Mouse (Mus musculus): Measurements from ENCODE around the gene Tas2r119.

GRCm38 (mm10) chr15:32198076-32198475, 21.0 kb downstream of the Tas2r119 start:
- no peak for TF ChIP-seq CTCF (IDR thresholded peaks at IDR 0.05; ENCODE audit: borderline replicate concordance, insufficient read depth, low read depth, low read length)
- TF ChIP-seq POLR2A (IDR thresholded peaks at IDR 0.05; ENCODE audit: borderline replicate concordance, insufficient read depth, low read length) = no peak

Data from cerebellum, adult 2 months (tissue).